Mouse (Mus musculus) lung, postnatal 10 days (tissue): Measurements from ENCODE around the gene Tnrc6b.

Source experiments
- DNase-seq: peaks from one replicate; pipeline ENCODE4 v3.0.0; 2021

Gene Tnrc6b

GRCm38 (mm10) chr15:80988331-80988730 lies 277.2 kb downstream of the Tnrc6b start:
- DNase-seq = no peak

- peak; percentile 45 for DNase-seq
These were observed 278.6 kb downstream of the Tnrc6b start for GRCm38 (mm10) chr15:80989712-80990111.
